In the genomic region with DNA sequence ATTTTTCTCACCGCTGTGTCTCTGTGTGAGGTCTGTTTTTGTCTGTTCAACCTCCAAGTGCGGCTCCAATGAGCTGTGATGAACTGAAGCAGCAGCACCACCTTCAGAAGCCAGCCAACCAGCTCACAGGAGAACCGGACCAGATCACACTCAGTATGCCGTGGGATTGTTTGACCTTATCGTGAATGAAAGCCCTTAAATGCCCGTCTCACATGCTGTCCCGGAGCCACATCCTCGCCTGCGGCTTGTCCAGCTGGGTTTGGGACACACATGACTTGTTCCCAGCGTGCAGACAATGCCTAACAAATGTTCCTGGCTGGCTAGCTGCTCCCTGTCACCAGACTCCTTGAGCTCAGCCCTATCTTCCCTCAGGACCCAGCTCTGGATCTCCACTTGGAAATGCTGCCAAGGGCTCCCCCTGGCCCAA, we compare ENCODE assay signal across 8 mouse cellular contexts. TPM values are rescaled to one million over a fixed set of nuclear protein-coding genes. Genes with fewer than 3 reads are reported as not detected.
DNase-seq lines count a peak whose midpoint lies in the region; ATAC-seq lines count a peak whose summit lies in the region.

No protein-coding gene starts in this region.

- peaks cover 43 to 61% of the 10 kb centered on the region in 2 experiments for H3K4me1 ChIP-seq in heart, embryonic 14.5 days (ENCODE audit: control insufficient read depth in 2 of 2, insufficient read depth in 2 of 2, low read length in 2 of 2)
- H3K4me1 ChIP-seq in stomach, embryonic 15.5 days, result peaks cover 48% of the 10 kb centered on the region

- ATAC-seq in heart, embryonic 14.5 days (ENCODE audit: insufficient number of reproducible peaks, insufficient read depth, low FRiP score, low read depth), result no peak; the same call in 1 of the 2 replicates
- ATAC-seq in stomach, embryonic 15.5 days (ENCODE audit: insufficient read depth, low FRiP score, low read depth), result no peak

- no peaks in the 10 kb centered on the region for H3K9me3 ChIP-seq in heart, embryonic 14.5 days (ENCODE audit: control insufficient read depth, low read length)
- H3K9me3 ChIP-seq in stomach, embryonic 15.5 days, result no peaks in the 10 kb centered on the region

- H3K4me3 ChIP-seq in heart, embryonic 14.5 days (ENCODE audit: control insufficient read depth in 1 of 2, insufficient read depth in 1 of 2, low read depth in 1 of 2, low read length in 2 of 2), result no peak overlapping the region
- H3K4me3 ChIP-seq in stomach, embryonic 15.5 days (replicated peaks), result no peak overlapping the region

- H3K27me3 ChIP-seq in heart, embryonic 14.5 days (ENCODE audit: control insufficient read depth, insufficient read depth, low read length), result no peaks in the 10 kb centered on the region
- H3K27me3 ChIP-seq in stomach, embryonic 15.5 days (replicated peaks), result no peaks in the 10 kb centered on the region

- no peak overlapping the region for H3K9ac ChIP-seq in heart, embryonic 14.5 days (ENCODE audit: low read length)
- H3K9ac ChIP-seq in stomach, embryonic 15.5 days, result no peak overlapping the region

- DNase-seq in kidney, adult 11 months, result peak; percentile 44
- DNase-seq in kidney, adult 8-10 months, result no peak
- peak; percentile 73 for DNase-seq in cerebellum, postnatal 25 days
- peak; percentile 40 for DNase-seq in kidney, postnatal 10 days
- DNase-seq in spleen, adult 18-20 months, result no peak
- no peak for DNase-seq in layer of hippocampus, postnatal 14 days (ENCODE audit: low spot score in 2 of 2)

- H3K4me2 ChIP-seq in heart, embryonic 14.5 days (ENCODE audit: low read length), result peak overlapping the region; percentile 24; the same call in 1 of the 2 replicates
- H3K4me2 ChIP-seq in stomach, embryonic 15.5 days, result no peak overlapping the region

- peak overlapping the region; percentile 38 to 79 for H3K27ac ChIP-seq in heart, embryonic 14.5 days (replicated peaks in 1 of 2; ENCODE audit: control insufficient read depth in 1 of 2, insufficient read depth in 1 of 2, low read depth in 2 of 2, low read length in 2 of 2)
- H3K27ac ChIP-seq in stomach, embryonic 15.5 days, result peak overlapping the region; percentile 63; the same call in 1 of the 2 replicates

- WGBS in heart, embryonic 14.5 days, result 34% methylated on average over 10 of the region's 10 CpGs
- 40% methylated on average over 10 of the region's 10 CpGs for WGBS in stomach, embryonic 15.5 days

- H3K36me3 ChIP-seq in heart, embryonic 14.5 days (ENCODE audit: control insufficient read depth, insufficient read depth, low read length), result no peaks in the 10 kb centered on the region
- no peaks in the 10 kb centered on the region for H3K36me3 ChIP-seq in stomach, embryonic 15.5 days

RNA-seq across cellular contexts. Expression of a gene that starts 47.7 kb away (rescaled TPM):
- 8.3 and 10.4 TPM in 2 replicates for polyA plus RNA-seq in heart, embryonic 14.5 days (2014; fragmentation: Nextera tagmentation; extraction: Ambion mirVana)
- polyA plus RNA-seq in stomach, embryonic 15.5 days (2015; fragmentation: Nextera tagmentation; extraction: Ambion mirVana), result 5.8 TPM in 2 replicates
- 10 to 100 TPM; 17.9 to 19.8 TPM for total RNA-seq in layer of hippocampus, postnatal 14 days (2021)

Comparison
In these comparisons a context has a peak if more than half of its experiments do, and no peak if none do; other contexts are left out.
1. DNase-seq: peak in kidney, adult 11 months (single experiment), cerebellum, postnatal 25 days (2 of 2) and kidney, postnatal 10 days (single experiment); none in kidney, adult 8-10 months (0 of 2), spleen, adult 18-20 months (0 of 2) and layer of hippocampus, postnatal 14 days (0 of 2).